Mouse (Mus musculus): Measurements from ENCODE around the gene Adgrf3.

Adgrf3 gene

DNA sequence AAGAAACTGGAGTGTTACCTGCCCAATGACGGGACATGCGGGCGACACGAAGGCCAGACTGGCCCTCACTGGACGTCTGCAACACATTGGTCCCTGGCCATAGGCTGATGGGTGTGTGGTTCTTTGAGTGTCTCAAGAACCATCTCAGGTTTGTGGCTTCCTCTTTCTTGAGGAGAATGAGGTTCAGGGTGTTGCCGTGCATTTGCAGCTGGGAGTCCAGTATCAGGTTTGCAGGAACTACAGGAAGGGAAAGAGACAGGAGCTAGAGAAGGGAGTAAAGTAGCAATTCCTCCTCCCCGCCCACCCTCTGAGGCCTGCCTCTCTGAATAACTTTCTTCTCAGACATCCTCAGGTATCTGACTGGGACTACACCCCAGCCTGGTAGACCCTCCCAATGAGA is 3.3 kb downstream of the Adgrf3 start:
- no peak for DNase-seq (ENCODE audit: low spot score)

DNA sequence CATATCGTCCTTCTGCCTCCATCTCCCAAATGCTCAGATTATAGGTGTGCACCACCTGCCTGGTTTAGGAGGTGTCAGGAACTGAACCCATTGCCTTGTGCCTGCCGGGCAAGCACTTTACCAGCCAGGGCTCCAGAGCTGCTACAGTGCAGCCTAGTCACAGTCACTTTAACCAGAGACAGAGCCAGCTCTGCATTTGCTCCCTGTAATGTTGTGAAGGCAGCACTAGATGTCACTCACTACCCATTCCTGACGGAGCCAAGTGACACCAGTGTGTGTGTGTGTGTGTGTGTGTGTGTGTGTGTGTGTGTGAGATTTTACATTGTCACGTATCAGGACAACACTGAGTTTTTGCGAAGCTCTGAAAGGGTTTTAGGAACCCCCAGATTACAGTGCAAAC is 4.0 kb downstream of the Adgrf3 start:
- no peak for DNase-seq (ENCODE audit: low spot score)

DNA sequence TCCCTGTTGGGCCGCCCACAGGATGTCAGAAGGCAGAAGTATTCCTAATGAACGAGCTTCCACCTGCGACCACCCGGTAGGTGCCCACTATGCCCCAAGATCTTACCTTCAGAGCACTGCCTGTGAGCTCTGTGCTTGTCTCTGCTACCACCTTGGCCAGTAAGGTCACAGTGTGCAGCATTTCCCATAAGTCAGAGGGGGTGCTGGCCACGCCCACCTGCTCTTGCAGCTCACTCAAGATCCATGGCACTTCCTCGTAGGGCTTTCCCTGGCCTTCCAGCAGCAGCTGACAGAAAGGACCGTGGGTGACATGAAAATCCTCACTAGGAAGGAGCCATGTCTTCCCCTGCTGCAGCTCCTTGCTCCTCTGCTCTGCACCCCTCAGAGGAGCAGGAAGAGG is 7.3 kb downstream of the Adgrf3 start:
- no peak for DNase-seq (ENCODE audit: low spot score)

DNA sequence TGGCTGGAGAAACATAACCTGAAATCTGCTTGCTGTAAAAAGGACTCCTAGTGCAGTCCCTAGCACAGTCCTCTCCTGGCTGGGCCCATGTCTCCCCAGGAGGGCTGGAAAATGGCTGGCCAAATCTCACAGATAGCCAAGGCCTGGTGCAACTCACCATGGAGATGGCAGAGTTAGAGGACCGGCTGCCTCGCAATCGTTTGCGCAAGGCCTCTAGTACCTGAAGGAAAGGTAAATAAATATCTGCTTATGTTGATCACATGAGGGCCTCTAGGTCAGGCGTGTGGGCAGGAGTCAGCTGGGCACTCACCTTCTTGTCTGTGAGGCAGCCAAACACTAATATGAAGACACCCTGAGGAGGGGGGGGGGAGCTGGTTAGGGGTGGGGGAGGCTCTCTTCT is 10.2 kb downstream of the Adgrf3 start:
- no peak for DNase-seq (ENCODE audit: low spot score)

DNA sequence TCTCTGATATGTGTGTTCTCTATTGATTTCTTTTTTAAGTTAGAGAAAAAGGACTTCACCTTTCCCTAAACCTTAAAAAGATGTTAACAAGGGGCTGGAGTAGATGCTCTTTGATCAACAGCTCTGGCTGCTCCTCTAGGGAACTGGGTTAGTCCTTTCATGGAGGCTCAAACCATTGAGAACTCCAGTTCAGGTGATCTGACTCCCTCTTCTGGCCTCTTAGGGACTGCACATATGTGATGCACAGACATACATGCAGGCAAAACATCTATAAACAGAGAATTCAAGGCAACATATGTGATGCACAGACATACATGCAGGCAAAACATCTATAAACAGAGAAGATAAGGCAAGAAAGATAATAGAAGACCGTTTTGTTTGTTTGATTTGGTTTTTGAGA is 13.1 kb downstream of the Adgrf3 start:
- no peak for DNase-seq (ENCODE audit: low spot score)

DNA sequence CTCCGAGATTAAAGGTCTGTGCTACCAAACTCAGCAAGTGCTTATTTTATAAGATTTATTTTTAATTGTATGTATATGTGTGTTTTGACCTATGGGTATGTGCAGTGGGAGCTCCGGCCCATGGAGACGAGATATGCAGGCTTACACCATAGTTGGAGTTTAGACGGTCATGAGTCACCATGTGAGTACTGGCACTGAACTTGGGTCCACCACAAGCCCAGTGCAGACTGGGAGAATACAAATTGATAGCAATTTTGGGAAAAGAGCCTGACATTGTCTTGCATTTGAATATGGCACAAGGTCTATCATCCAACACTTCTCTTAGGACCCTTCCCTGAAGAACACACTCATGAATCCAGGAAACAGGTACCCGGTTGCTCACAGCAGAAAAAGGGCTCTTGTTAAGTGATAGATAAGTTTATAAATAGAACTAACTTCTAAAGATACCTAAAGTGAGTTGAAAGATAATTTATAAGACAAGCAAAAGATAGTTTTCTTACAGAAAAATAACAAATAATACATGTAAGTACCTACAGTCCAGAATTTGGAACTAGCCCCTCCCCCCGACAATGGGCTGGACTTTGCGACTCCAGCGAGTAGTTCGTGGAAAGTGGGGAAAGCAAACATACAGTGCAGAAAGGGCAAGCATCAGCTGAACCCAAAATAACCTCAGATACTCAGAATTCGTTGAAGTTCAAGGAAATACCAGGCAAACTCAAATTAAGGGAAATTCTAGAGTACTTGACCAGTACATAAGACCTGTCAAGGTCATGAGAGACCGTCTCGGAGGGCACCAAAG is 17.6 kb downstream of the Adgrf3 start:
- no peak for DNase-seq (ENCODE audit: low spot score)

DNA sequence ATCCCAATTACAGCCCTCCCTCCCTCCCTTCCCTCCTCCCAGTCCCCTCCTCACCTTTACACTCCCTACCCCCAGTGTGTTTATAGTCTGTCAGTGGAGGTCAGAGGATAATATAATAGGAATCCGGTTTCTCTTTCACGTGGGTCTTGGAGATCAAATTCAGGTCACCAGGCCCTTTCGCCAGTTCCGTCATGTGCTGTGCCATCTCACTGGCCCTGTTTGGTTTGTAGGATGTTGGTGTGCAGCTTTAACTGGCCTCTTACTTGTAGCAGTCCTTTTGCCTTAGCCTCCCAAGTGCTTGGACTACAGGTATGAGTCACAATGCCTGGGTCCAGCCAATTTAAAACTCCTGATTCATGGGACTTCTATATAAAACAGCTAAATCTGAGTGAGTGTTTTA is 29.7 kb downstream of the Adgrf3 start:
- no peak for DNase-seq (ENCODE audit: low spot score)

DNA sequence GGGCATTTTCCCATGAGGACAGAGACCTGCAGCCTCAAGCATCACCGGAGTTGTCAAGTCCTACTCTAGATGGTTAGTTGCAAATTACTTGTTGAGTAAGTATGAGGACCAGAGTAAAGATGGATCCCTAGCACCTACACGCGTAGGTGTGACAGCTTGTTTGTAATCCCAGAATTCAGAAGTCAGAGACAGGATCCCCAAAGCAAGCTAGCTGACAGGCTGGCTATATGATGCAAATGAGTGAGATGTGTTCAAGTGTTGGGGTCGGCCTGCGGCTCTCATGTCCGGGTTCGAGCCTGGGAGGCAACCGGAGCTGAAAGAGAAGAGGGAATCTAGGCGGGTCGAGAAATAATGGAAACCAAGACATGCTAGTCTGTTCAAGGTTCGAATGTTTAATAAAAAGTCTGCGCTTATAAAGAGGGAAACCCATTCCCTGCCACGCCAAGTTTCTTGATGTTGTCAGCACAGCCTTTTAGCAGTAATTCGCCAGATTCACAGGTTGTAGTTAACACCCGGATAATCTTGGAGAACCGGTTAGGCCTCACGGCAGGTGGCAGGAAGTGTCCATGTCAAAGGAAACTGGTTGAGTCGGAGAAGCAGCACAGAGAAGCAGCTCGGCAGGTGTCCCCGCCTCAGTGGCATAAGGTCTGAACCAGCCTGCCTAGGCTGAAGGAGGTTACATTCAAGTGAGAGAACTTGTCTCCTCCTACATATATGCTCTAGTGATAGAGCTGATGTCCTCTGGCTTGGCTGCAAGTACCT is 32.4 kb downstream of the Adgrf3 start:
- no peak for DNase-seq (ENCODE audit: low spot score)

DNA sequence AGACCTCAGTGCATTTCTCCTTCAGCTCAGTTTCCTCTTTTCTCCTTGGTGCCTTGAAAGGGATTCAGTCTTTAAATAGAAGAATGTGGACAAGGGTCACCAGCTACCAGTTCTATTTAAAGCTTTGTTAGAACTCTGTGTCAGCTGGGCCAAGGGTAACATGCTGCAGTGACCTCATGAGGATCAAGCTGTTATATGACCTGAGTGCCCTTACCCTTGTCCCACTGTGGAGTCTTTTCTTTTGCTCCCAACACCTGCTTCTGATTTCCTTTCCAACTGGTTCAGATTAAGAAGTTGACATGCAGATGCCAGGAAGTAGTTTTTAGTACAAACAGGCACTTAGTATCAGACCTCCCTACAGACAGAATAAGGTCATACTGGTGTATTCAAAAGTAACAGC is 33.4 kb downstream of the Adgrf3 start:
- no peak for DNase-seq (ENCODE audit: low spot score)

DNA sequence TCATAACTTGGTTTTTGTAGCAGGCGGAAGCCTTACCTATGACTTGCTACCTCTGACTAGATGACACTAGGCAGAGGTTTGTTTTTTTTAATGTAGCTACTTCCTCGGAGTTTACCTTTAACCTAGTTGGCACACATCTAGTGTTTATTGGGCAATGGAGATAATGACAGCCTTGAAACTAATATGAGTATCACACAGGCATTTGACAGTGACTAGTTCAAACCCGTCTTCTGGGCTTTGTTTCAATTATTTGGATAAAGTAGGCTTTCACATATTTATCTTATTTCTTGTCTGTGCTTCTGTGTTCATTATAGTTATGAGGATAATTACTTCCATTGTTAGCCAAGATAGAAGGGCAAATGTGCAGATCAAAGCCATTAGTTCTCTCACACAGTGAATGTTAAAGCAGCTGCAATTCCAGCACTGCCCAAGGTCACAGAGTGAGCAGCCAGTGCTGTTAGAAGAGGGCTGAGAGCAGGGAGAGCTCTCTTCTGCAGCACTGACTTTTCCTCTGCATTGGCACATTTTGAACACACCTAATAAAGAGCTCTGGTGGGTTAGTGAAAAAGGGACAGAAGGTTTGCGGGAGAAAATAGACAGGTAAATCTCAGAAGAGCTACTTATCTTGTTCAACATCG is 35.1 kb downstream of the Adgrf3 start:
- no peak for DNase-seq (ENCODE audit: low spot score)

DNA sequence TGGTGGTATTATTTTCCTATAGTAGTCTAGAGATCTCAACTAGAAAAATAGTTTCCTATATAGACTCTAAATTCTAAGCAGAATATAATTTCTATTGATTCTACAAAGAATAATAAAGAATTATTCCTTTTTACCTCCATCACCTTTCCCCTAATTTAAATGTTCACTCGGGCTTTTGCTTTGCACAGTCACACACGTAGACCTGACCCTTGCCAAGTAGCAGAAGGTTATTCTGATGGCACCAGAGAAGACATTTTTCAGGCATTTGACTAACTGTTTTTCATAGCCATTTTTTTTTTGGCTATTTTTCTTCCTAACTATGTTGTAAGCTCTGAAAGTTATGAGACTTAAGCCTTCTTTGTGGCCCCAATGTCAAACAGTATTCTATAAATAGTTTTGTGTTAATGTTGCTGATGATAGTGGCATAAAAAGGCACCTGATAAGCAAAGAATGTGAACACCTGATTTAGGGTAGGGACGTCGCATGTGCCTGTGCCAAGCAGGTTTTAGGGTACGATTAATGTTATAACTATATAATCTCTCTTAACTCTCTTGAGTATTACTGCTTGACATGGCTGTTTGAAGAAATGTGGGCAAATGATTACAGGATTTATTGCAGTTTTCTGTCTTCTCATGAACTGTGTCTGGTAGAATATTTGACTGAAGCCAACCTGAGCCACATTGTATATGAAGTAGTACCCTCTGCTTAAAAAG is 40.1 kb downstream of the Adgrf3 start:
- no peak for DNase-seq (ENCODE audit: low spot score)

DNA sequence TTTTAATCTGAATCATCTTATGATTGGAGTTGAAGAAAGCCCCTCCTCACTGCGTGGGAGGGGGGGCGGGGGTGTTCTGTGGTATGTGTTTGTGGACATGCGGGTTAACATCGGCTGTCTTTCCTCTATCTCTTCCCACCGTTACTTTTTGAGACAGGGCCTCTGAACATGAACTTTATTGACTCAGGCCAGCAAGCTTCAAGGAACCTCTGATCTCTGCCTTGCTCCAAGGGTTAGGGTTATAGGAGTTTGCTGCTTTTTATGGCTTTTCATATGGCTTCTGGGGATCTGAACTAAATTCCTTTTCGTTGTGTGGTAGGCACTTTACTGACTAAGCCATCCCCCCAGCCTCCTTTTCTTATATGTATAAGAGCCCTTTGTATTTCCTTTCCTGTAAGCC is 43.2 kb downstream of the Adgrf3 start:
- no peak for DNase-seq (ENCODE audit: low spot score)

DNA sequence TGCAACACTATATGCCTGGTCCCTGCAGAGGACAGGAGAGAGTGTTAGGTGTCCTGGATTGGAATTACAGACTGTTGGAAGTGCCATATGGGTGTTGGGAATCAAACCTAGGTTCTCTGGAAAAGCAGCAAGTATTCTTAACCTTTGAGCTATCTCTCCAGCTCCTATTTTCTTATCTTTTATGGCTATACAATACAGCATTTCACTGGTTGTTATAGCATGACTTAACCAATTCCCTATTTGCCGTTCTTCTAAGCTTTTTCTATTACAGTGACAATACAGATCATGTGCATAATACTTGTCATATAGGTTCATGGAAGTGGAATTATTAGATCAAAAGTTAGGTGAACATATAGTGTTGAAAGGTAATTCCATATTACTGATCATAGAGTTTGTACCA is 43.7 kb downstream of the Adgrf3 start:
- no peak for DNase-seq (ENCODE audit: low spot score)

DNA sequence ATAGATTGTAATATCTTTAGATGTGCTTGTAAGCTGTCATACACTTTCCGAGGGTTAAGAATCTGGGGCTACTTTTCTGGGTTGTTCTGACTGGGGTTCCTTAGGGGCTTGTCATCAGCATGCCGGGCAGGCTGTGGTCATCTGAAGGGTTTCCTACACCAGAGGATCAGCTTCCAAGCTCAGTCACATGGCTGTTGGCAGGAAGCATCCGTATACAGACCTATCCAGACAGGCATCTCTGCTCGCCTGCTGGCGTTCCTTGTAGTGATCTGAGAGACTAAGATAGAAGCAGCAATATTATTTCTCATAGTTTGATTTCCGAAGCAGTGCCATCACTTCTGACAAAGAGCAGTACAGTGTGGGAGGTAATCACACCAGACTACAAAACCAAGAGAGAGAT is 45.9 kb downstream of the Adgrf3 start:
- DNase-seq (ENCODE audit: low spot score), result no peak

DNA sequence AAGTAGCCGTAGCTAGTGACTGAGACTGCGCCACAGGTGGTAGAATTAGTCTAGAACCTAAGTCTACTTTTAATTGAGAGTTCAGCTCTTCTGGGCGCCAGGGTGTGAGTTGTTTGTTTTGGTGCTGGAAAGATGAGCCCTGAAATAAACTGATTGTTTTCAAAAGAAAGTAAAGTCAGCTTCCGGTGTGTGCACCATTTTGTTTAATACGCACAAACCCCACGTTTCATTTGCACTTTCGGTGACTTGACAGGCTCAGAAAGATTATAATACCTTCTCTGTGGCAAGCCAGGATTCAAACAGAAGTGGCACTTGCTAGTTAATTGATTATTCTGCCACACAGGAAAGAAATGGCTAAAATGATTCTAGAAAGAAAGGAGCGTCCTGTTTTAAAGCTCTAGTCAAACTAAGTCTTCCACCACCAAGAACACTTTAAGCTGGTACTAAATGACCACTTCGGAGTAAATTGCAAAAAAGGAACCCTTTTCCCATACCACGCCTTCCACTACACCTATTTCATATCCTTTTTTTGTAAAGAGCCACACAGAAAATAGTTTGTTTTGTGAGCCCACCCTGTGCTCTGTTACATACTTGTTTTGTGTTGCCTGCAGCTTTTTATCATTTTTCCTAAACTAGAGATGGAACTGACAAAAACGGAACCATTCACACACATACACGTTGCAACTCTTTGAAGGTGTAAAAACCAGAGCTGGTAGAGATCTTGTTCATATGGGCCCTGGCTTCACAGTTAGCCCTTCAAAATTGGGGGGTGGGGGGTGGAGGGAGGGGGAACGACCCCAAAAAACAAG is 49.5 kb downstream of the Adgrf3 start:
- peak; percentile 39 for DNase-seq (ENCODE audit: low spot score)

DNA sequence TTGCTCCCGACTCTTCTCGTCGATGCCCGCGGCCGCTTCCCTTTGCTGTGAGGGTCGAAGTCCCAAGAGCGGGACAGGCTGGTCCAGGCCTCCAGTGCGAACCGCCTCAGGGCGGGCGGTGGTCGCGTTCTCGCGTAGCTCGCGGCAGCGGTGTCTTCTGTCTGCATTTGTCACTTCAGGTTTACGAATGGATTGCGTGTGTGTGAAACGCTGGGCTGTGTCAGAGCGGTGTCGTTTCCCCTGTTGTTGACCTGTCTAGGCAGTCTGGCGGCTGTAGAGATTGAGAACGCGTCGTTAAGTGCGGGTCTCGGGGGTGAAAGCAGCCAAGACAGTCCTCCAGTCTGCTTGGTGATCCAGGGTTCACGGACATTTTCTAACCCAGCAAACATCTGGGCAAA is 50.1 kb downstream of the Adgrf3 start:
- DNase-seq (ENCODE audit: low spot score), result no peak

DNA sequence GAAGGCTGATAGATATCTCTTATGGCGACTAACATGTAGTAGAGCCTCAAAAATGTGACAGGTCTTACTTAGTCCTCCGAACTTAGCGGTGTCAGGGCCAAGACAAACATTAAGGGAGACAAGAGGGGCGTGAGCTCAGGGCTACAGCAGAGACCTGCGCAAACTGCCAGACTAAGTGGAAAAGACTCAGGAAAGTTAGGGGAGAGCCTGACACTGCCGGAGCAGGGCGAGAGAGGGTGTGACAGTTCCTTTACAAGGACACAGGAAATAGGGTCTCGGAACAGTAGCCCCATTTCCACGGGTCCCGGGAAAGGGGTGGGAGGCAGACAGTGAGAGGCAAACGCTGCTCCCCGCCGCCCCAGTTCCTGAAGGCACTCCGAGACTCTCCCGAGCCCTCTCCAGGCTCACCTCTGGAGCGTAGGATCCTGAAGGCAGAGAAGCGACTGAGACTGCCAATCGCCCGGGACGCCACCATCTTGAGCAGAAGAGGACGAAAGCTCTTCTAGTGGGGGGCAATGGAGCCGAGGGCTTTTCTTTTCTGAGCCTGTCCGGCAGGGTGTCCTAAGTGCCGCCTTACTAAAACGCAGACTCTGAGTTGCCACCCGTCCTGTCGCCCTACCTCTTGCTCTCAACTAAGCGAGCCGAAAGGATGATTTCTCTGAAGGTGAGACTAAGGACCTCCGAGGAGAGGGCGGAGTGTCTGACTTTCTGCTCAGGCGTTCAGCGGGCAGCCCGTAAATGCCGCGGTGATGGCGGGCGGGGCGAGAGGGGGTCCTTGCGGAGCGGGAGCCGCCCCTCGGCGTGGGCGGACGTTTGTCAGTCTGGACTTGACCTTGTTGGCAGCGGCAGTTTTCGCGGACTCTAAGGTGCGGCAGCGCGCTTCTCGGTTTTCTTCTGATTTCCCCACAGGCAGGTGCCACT is 50.8 kb downstream of the Adgrf3 start, which contains the start of the genes Hadha and Hadhb:
Gene Hadha (minus strand): TSS at position 689 of the 921 bp plus-strand sequence.
Gene Hadhb (plus strand): TSS at position 775 of the 921 bp plus-strand sequence.
- DNase-seq (ENCODE audit: low spot score), result peak; percentile 92

DNA sequence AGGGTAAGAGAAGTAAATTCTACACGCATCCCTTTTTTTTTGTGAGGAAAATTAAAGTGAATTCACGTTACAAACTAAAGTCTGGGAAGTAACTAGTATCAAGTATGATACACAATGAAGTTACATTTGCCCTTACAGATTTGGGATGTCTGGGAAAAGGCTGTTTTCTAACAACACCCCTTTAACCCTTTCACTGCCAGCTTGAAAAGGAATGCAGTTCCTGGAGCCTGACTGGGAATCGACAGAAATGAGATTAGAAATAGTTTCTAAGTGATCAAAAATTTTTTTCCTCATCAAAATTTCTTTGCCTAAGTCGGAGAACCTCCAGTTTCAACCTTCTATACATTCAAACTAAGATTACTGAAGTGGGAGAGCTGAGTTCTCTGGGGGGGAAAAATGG is 51.5 kb downstream of the Adgrf3 start:
- no peak for DNase-seq (ENCODE audit: low spot score)

DNA sequence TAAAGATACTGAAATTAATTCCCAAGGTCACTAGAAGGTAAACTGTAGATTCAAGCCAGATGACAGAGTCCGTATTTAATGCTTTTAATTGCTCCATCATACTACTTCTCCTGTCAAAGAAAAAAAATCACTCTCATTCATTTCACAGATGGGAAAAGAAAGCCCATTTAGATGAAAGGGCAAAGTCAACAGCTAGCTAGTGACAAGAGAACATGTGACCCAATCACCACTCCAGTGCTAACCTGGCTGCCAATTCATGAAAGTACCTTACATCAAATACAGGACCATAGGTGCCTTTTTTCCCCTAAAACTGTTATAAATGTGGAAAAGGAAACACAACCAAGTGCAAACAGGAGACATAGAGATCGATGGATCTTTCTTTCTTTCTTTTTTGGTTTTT is 52.3 kb downstream of the Adgrf3 start:
- DNase-seq (ENCODE audit: low spot score), result no peak

DNA sequence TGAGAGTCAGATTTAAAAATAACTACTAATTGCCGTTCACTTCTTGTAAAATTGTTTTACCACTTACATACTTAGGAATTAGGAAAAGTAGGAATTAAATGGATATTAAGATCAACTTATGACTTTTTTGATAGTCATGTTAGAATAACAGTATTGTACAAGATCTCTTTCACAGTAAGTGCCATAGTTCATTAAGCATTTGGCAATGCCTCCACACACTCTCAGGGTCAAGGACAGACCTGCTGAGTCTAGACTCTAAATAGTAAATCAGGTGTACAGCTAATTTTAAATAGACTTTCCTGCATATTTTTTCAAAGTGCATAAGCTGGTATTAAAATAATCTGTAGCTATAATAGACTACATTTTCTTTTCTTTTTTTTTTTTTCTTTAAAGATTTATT is 53.1 kb downstream of the Adgrf3 start:
- no peak for DNase-seq (ENCODE audit: low spot score)

Measured in T-cell, adult 2 months (primary cell).